Mouse (Mus musculus): ENCODE data around the gene Ptgis.
"Not testable (repeated sequence)": the region's sequence is repeated elsewhere in the genome, so short reads cannot be mapped to it uniquely, and the experiment has no call there.

DNA sequence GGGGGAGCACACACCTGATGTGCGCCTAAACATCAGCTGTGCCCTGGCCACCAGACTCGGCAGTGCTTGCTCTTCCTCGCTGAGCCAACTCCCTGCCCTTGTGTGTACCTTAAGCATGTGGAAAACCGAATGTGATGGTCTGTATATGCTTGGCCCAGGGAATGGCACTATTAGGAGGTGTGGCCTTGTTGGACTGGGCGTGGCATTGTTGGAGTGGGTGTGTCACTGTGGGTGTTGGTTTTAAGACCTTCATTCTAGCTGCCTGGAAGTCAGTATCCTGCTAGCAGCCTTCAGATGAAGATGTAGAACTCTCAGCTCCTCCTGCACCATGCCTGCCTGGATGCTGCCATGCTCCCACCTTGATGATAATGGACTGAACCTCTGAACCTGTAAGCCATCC lies 35.7 kb downstream of the Ptgis start:
- TF ChIP-seq CTCF (IDR thresholded peaks at IDR 0.05; ENCODE audit: control insufficient read depth, insufficient read depth, insufficient read length); MYOG (IDR thresholded peaks at IDR 0.05; ENCODE audit: control insufficient read depth, extremely low read depth, insufficient read length); MAX (IDR thresholded peaks at IDR 0.05); USF1 (IDR thresholded peaks at IDR 0.05; ENCODE audit: low read depth): not testable (repeated sequence)
